Mouse (Mus musculus) embryonic fibroblast, embryonic 13.5 days (primary cell): ENCODE measurements around the gene Sf3b1.

Experiments
- CTCF ChIP-seq: IDR thresholded peaks from 2 replicates; pipeline ENCODE4 v1.5.1; 2011; ENCODE audit warnings: mild to moderate bottlenecking, control low read depth, low read length, moderate library complexity, borderline replicate concordance; ENCODE audit not compliant: insufficient read depth
- POLR2A ChIP-seq: IDR thresholded peaks from 2 replicates; pipeline ENCODE4 v1.6.1; 2011; ENCODE audit warnings: low read depth, mild to moderate bottlenecking, control low read depth, low read length, moderate library complexity

DNA sequence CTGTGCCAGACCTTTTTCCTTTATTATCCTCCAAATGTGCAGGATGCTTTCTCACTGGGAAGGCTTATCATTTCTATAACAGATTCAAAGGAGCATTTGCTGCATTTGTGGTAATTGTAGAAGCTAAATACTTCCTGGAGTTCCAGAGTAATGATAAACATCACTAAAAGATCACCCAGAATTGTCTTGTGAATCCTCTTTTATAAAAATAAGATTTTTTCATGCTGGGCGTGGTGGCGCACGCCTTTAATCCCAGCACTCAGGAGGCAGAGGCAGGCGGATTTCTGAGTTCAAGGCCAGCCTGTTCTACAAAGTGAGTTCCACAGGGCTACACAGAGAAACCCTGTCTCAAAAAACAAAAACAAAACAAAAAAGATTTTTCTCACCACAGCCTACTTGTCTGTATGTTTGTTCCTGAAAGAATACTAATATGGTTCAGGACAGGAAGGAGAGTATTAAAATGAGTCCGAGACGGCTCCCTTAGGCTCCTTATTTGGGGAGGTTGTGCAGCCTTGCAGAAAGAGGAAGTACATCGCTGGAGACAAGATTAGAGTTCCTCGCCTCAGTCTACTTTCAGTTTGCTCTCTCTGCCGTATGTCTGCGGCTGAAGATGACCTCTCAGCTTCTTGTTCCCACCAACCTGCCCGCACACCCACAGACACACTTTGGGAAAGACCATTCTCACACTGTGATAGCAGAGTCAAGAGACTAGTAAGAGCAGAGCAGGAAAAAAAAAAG, 1.4 kb upstream of the Sf3b1 start:
- no peak for TF ChIP-seq CTCF
- no peak for TF ChIP-seq POLR2A
